Mouse (Mus musculus) retina, embryonic 14.5 days (tissue): ENCODE measurements at regions not wholly inside any gene's neighbourhood (a gene's known extent, or its start where the extent isn't known, plus 50 kb on each side); places are given as distances from the start of the nearest gene placed in this dataset.

Experiments used
- DNase-seq: peaks from one replicate; pipeline ENCODE4 v3.0.0-alpha.2; 2015; ENCODE audit warnings: low spot score

DNA sequence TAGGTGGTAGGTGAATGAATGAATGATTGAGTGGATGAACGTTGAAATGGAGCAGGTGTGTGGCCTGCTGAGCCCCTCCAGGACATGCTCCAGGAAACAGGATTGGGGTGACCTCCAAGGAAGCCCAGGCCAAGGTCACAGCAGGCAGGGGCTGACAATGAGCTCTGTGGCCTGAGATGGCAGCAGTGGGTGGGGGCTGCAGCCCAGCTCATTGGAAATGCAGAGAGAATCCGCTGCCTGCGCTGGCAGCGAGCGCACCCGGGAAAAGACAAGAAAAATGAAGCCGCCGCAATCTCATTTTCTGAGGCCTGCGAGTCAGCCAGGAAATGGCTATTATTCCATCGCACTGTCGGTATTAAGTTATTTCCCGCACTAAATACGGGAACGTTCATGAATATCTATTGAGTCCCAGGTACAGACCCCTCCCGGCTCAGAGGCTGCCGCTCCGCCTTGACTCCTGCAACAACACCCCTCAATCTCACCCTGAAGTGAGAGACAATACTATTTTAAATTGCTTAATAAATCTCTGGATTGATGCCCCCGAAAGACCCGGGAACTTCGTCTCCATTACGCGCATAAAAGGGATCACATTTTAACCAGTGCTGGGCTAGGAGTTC is 153.7 kb downstream of the Cryba4 start:
- no peak for DNase-seq

DNA sequence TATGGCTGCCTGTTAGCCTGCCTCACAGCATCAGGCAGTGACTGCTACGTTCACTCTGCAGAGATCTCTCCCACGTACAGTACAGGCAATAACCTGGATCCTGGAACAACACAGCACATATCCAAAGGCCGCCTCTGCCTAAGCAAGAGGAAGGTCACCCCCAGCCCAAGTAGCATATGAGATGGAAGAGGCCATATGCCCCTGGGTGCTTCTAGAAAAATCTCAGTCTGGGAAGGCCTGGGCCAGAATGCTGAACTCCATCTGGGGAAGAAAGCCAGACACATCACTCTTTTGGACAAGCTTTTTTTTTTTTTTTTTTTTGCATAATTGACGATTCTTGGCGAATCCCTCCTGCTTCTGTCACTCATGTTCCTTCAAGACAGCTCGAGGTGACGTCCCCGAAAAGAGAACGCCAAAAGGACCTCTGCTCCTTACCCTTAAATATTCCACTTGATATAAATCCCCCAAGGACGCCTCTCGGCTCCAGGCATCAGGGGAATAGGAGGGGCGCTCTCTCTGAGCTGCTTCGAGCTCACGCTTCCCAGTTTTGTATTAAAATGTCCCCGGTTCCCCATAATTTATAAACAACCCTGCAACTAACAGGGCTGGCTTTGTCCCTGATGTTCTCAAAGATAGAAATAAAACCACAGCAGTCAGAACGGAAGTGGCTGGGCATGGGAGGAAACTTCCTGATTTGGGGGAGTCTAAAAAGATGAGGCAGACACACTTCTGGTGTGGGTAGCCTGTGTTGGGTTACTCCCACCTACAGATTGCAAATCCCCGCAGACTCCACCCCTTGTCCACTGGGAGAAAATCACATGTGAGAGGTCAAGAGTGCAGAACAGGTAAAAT is 150.4 kb downstream of the Cryba4 start:
- no peak for DNase-seq

DNA sequence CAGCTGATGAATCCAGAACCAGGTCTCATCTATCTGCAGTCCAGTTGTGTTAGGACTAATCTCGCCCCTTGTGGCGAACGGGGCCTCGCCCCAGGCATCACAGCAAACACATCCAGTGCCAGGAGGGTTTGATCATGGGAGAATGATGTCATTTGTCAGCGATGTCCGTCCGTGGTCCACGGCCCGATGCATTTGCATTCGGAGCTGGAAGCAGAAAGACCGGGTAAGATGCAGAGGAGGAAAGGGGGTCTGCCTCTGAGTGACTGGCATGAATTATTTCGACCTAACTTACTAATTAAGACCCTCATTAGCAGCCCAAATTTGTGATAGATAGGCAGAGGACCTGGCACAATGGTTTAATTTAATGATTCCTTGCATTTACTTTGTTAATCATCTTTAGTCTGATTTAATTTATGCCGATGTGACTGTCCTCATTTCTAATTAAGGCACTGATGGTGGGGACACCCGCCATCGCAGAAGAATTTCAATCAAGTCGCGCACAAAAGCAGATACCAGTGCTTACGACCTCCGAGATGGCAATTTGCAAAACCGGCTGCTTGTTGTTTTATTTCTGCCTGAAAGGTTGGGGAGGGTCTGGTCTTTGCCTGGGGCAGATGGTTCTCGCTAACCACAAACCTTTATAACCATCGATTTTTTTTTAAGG is 141.9 kb downstream of the Cryba4 start:
- peak; percentile 71 for DNase-seq

DNA sequence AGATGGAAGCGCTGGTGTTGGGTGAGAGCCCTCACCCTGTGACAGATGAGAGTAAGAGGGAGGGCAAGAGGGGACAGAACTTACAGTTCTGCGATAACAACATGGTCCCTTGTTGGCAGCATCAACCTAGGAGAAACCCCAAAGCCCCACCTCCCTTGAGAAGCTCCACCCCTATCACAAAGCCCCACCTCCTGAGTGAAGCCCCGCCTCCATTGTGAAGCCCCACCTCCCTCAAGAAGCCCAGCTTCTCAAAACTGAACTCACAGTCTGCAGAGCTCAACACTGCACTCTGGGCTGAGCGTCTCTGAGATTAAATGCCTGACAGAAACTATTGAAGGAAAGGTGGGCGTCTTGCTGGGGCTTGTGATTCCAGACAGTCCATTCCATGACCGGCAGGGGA is 131.6 kb downstream of the Cryba4 start:
- no peak for DNase-seq

DNA sequence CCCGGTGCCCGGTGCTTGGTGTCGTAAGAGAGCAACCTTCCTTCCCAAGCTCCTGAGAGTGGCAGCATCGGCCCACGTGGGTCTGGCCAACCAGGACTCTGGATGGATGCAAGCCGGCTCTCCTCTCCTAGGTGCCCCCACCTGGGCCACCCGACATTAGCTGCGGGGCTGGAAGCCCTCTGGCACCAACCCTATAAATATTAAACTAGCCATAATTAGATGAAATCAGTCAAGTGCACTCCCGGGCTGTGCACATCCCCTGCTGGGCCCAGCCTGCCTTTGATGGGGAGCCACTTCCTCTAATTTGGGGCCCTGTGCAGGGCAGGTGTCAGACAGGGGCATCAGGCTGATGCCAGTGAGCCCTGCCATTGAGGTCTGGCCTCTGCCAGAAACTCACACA is 130.8 kb downstream of the Cryba4 start:
- DNase-seq: no peak

DNA sequence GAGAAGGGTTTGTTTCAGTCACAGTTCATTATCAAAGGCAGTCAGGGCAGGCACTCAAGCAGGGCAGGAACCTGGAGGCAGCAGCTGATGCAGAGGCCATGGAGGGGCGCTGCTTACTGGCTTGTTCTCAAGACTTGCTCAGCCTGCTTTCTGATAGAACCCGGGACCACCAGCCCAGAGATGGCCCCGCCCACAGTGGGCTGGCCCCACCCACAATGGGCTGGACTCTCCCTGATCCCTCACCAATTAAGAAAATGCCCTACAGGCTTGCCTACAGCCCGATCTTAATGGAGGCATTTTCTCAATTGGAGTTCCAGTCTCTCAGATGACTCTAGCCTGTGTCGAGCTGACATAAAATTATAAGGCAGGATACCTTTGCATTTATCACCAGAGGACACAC is 129.7 kb downstream of the Cryba4 start:
- DNase-seq: peak; percentile 63

DNA sequence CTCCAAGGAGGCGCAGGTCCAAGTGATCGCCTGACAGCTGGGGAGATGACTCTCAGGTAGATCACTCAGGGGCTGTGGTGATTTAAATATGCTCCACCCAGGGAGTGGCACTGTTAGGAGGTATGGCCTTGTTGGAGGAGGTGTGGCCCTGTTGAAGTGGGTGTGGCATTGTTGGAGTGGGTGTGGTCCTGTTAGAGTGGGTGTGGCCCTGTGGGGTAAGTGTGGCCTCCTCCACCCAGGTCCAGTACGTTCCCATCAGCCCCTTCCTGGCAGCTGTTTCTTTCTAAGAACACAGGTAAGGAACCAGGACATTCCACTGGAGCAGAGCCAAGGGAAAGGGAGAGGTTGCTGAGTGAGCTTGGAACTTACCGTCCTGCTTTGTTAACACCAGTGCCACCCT is 125.1 kb downstream of the Cryba4 start:
- no peak for DNase-seq

DNA sequence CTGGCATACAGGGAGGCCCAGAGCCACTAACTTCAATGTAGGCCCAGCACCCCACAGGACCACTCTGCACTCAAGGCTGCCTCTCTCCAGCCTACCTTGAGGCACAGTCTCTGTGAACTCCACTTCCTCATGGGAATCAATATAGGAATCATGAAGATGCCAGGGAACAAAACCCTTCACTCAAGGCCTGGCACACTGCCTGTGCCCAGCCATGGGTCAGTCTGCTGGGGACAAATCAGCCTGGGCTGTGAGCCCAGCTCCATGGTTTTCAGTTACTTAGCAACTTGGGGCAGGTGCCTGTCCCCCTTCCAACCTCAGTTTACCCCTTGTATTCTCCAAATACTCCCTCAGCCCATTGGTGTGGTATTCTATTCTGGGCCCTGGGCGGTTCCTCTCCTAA is 119.6 kb downstream of the Cryba4 start:
- DNase-seq: no peak

DNA sequence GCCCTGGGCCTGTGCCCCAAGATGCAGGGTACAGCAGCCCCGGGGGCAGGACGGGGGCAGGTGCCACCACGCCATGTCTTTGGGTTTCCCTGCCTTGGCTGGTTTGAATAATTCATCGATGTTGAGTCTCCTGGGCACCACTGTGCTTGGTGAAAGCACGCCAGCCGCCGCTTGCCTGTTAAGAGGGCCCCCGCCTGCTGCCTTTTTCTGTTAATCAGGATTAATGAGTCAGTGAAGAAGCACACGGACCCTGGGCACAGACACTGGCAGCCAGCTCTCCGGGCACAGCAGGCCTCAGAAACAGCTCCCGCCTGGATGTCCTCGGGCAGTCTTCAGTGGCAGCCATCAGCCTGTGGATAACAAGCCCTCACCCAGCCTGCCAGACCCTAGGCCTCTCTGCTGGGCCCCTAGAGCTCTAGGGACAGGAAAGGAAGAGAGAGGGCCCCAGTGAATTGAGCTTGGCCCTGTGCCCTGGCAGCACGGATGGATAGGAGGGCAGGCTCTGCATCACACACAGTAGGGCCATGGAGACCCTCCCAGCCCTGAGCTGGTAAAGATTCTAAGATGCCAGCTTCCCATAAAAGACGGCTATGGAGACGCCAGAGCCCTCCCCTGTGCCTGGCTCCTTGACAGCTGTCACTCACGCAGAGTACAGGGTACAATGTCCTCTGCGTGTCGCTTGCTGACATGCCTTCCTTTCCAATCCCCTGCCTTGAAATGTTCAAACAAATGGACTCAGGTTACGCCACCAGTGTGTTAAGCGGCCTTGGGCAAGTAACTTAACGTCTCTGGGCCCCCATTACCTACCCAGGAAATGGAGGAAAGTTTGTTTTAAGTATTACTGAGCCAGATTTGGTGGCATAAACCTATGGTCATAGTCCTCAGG is 118.4 kb downstream of the Cryba4 start:
- peak; percentile 38 for DNase-seq

DNA sequence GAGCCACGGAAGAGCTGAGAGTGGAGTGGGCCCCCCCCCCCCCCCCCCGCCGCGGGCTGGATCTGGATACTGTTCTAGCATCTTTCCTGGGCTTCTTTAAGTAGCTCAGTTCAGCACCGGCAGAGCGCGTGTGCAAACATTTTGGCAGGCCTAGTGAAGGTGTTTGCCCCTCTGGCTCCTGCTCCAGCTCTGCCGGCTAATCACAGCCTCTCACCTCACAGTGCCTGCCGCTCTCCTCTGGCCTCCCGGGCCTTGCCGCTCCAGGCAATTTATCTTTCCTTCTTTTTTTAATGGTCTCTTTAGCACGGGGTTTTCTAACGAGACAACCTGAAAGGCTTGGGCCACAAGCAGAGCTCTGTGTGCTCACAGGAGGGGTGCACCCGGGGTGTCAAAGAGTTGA is 115.7 kb downstream of the Cryba4 start:
- no peak for DNase-seq

DNA sequence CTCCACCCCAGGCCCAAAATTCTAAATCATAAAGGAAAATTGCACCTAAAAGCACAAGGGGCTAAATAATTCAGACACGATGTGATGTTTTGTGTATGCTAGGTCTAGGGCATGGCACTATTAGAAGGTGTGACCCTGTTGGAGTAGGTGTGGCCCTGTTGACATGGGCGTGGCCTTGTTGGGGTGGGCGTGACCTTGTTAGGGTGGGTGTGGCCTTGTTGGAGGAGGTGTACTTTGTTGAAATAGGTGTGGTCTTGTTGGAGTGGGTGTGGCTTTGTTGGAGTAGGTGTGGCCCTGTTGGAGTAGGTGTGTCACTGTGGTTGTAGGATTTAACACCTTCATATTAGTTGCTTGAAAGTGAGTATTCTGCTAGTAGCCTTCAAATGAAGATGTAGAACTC is 114.1 kb downstream of the Cryba4 start:
- no peak for DNase-seq

DNA sequence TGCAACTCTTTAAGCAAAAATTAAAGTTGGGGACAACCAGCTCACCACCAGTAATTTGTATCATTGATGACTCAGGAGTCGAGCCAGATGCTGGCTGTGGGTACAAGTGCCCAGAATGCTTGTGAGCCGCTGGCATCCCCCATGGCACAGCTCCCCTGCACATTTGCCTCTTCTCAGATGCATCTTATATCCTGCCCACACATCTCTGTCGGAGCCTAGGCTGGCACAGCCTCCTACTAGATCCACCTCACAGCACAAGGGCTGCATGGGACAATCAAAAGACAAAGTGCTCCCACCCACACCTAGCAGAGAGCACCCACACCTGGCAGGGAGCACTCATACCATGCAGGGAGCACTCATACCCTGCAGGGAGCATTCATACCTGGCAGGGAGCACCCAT is 109.6 kb downstream of the Cryba4 start:
- no peak for DNase-seq

DNA sequence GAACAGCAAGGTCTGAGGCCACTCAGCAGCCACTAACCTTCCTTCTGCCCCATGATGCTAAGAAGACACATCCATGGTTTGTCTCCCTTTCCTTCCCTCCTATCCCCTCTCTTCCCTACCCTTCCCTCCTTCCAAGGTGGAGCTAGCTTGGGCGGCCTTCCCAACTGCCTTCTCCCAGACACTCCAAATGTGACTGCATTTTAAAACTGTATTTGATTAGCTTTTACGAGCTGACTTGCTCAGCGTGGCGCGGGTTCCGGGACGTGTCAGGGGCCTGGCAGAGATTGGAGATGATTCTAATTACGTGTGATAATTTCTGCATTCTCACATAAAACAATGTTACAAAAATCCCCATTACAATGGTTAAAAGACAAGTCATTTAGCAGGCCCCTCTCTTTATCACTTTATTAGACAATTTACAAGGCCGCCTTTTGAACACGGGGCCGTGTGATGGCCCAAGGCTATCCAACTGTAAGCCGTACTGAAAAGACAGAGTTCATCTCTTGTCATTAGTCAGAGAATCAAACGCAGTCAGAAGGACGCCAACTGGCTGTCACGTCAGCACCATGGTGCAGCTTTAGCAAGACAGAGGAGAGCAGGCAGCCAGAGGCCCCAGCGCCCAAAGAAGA is 108.2 kb downstream of the Cryba4 start:
- no peak for DNase-seq

DNA sequence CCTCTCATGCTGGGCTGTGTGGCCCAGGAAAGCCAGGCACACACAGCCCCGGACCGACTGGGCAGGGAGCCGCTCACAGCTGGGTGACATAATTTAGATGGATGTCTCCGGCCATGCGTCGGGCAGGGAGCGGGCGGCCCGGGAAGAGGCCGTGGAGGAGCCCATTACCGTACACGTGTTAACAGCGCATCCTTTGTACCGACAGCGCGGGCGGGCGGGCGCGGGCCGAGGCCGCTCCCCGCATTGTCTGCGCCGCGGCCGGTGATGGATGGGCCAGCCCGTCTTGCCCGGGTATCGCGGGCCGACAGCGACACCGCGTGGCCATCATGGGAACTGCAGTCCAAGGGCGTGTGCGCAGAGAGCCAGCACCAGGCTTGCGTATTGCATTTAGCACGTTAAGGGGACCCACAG is 98.6 kb downstream of the Cryba4 start:
- peak; percentile 87 for DNase-seq

DNA sequence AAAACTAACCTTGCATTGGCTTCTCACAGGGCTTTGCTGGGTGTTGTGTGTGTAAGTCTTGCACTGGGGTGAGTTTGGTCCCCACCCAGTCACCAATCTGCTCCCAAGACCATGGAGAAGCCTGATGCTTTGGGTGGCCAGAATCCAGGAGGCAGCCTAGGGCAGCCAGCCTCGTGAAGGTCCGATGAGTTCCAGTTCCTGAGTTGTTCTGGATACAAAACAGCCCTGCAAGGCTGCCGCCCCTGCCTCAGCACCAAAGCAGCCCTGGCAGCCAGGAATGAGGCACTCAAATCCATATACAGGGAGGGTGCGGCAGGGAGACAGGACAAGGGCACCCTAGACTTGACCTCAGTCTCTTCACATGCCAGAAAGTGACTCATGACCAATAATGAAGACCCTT is 97.7 kb downstream of the Cryba4 start:
- no peak for DNase-seq

DNA sequence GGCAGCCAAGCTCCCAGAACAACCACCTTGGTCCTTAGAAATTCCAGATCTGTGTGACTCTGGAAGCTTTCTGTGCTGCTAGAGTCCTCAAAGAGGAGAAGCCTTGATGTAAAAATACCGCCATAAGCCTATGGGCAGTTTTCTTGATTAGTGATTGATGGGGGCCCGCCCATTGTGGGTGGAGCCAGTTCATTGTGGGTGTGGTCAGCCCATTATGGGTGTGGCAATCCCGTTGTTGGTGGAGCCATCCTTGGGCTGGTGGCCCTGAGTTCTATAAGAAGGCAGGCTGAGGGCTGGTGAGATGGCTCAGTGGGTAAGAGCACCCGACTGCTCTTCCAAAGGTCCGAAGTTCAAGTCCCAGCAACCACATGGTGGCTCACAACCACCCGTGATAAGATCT is 97.3 kb downstream of the Cryba4 start:
- DNase-seq: no peak

DNA sequence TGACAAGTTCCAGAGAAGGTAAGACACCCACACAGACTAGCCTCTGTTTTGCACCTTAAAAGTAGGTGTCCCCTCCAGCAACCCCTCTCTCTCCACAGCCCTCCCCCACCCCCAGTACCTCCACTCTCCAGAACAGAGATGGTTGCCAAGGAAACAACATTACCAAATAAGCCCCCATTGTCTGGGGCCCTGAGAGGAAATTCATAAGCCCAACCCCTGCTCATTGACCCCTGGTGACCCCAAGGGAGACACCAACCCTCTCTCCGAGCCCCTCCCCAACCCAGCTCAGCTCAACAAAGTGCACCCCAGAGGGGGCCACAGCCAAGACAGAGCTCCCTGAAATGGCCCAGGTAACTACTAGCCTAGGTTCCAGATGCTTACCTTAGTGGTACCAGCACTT is 96.3 kb downstream of the Cryba4 start:
- DNase-seq: peak; percentile 48

DNA sequence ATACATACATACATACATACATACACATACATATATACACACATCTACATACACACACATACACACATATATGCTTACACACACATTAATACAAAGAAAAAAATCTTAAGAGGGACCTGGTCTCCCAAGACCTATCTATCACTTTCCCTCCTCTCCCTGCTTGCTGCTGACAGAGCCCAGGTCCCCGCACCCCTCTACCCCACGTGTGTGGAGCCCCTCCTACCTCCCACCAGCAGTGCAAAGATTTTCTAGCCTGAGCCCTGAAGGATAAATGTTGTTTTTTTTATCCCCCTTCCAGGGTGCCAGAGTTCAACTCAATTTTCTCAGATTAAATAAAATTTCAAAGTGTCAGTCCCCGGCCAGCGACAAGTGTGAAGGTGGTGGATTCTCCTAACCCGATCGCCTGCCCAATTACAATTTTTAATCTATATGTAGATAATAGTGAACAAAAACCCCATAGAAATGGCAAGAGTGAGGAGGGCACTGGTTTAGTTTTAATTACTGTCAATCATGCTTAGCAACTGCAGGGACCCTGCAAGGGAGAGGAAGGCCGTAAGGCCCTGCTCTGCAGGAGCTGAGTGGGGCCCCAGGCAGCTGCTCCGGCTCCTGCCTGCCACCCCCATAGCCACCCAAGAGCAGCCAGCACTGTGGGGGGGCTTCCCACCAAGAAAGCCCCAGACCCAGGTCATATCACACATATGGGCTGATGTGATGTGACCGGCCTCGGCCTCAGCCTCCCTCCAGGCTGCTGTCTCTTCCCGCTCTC is 85.7 kb downstream of the Cryba4 start:
- peak; percentile 54 for DNase-seq

DNA sequence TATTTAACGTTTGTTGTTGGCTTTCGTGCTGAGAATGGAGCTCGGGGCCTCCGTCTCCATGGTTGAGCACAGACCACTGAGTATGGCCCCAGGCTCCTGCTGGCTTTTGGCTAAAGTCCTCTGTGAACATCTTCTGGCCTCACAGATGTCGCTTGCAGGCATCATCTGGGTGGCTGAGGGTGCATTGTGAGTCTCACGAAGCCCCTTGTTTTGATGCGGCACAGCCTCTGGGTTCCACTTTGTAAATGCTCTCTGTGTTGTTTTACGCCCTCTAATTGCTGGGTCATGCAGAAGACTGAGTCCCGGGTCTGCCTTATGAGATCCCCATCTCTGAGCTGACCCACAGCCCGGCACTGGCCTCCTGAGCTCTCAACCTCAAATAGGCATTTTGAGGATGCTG is 84.5 kb downstream of the Cryba4 start:
- DNase-seq: peak; percentile 52

DNA sequence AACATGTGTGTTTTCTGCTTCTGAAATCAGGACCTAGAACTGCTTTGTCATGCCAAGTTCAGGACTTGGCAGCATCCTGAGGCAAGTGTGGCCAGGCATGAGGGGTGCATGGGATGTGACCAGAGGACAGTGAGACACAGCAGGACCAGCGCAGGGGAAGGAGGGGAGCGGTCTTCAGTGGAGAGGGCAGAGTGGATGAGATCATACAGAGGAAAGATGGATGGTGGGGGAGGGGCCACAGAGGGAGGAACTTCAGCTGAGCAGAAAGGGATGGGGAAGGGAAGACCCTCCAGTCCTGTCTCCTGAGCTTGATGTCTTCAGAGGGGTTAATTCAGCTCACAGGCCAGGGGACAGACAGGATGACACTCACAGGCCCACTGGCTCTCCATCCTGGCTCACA is 81.0 kb downstream of the Cryba4 start:
- DNase-seq: no peak
